Mouse (Mus musculus): ENCODE measurements around the gene Mdga1.

- TF ChIP-seq CTCF (IDR thresholded peaks at IDR 0.05; ENCODE audit: control insufficient read depth, insufficient read depth, low read length): peak; percentile 59
- no peak for TF ChIP-seq POLR2A (IDR thresholded peaks at IDR 0.05; ENCODE audit: borderline replicate concordance, control insufficient read depth, low read depth, low read length)
Measured at GRCm38 (mm10) chr17:29858764-29859163, 111.1 kb downstream of the Mdga1 start.
